Mouse (Mus musculus) forebrain, postnatal 0 days (tissue): ENCODE measurements around the gene Utrn. TPM values are rescaled to one million over a fixed set of nuclear protein-coding genes. Genes with fewer than 3 reads are reported as not detected.

Source experiments
- ATAC-seq: fragments of 200-750 bp; cut with Nextera tagmentation; 2 replicates; pipeline ENCODE4 v1.8.0; 2017; ENCODE audit warnings: mild to moderate bottlenecking, moderate library complexity
- DNase-seq: peaks from one replicate; pipeline ENCODE4 v3.0.0-alpha.2; 2015
- H3K27ac ChIP-seq: fragments of 300-500 bp; sonication (generic); 2 replicates; pipeline ENCODE4 v1.5.1; 2014; ENCODE audit warnings: low read depth, mild to moderate bottlenecking, antibody characterized with exemption, low read length, moderate library complexity, mixed read lengths
- H3K27me3 ChIP-seq: fragments of 300-500 bp; sonication (generic); 2 replicates; pipeline ENCODE4 v1.6.1; 2014; ENCODE audit warnings: mild to moderate bottlenecking, low read length, mixed read lengths; ENCODE audit not compliant: insufficient read depth
- H3K36me3 ChIP-seq: fragments of 300-500 bp; sonication (generic); 2 replicates; pipeline ENCODE4 v1.6.1; 2014; ENCODE audit warnings: mild to moderate bottlenecking, moderate library complexity; ENCODE audit not compliant: insufficient read depth
- H3K4me1 ChIP-seq: fragments of 300-500 bp; sonication (generic); 2 replicates; pipeline ENCODE4 v1.6.1; 2014; ENCODE audit warnings: antibody characterized with exemption; ENCODE audit not compliant: insufficient read depth
- H3K4me2 ChIP-seq: fragments of 300-500 bp; sonication (generic); 2 replicates; pipeline ENCODE4 v1.6.1; 2014; ENCODE audit warnings: low read depth, mild to moderate bottlenecking, moderate library complexity
- H3K4me3 ChIP-seq: fragments of 300-500 bp; sonication (generic); 2 replicates; pipeline ENCODE4 v1.5.1; 2014; ENCODE audit warnings: low read depth, low read length, mixed read lengths
- H3K9ac ChIP-seq: fragments of 300-500 bp; sonication (generic); 2 replicates; pipeline ENCODE4 v1.6.1; 2014; ENCODE audit warnings: mild to moderate bottlenecking
- H3K9me3 ChIP-seq: fragments of 300-500 bp; sonication (generic); 2 replicates; pipeline ENCODE4 v1.6.1; 2016; ENCODE audit warnings: low read length
- CTCF ChIP-seq: sonication (generic); IDR thresholded peaks from 2 replicates; pipeline ENCODE4 v1.5.1; 2016; ENCODE audit warnings: antibody characterized with exemption, control low read depth, low read depth
- WGBS: fragments of 180-500 bp; shearing (Covaris S2); extraction: QIAGEN DNeasy Blood & Tissue Kit; methylation state at CpG from one replicate; pipeline ENCODE4 v1.1.7; 2014; 5-methylcytosine and 5-hydroxymethylcytosine counted together
- polyA plus RNA-seq: library from polyadenylated mRNA; unstranded; fragments of >200 nt; fragmentation: Nextera tagmentation; extraction: Ambion mirVana; gene quantifications from 2 replicates; pipeline ENCODE4 v1.2.1, GENCODE M21; 2015
- total RNA-seq: library from RNA; depleted of rRNA; stranded (reverse); fragments of >200 nt; gene quantifications from 2 replicates; pipeline ENCODE4 v1.2.3, GENCODE M21; 2014

Utrn gene
- total and polyA plus RNA-seq, 2 experiments from 2014 or later, result 14.2 to 26.8 TPM

DNA sequence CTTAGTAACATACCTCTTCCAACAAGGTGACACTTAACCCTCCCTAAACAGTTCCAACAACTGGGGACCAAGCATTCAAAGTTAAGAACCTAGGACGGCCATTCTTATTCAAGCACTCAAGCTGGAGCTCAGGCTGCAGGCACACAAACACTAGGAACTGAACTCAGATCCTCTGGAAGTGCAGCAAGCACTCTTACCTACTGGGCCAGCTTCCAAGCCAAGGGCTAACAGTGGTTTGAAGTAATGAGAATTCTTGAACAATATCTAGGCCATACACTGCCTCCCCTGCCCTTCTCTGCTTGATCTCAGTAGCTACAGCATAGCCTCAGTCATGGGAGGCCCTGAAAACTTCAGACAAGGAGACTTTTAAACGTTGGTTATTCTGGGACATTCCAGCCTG is 18.6 kb upstream of the Utrn start:
- ATAC-seq (no peak), DNase-seq (no peak)
- Histone ChIP-seq H3K27ac (no peak overlapping the region), H3K36me3 (no peaks in the 10 kb centered on the region), H3K4me3 (no peak overlapping the region), H3K4me1 (no peaks in the 10 kb centered on the region), H3K4me2 (no peak overlapping the region), H3K9ac (no peak overlapping the region), H3K9me3 (no peaks in the 10 kb centered on the region), H3K27me3 (no peaks in the 10 kb centered on the region)
- 48% methylated on average over 2 of the region's 2 CpGs for WGBS
- no peak for TF ChIP-seq CTCF

DNA sequence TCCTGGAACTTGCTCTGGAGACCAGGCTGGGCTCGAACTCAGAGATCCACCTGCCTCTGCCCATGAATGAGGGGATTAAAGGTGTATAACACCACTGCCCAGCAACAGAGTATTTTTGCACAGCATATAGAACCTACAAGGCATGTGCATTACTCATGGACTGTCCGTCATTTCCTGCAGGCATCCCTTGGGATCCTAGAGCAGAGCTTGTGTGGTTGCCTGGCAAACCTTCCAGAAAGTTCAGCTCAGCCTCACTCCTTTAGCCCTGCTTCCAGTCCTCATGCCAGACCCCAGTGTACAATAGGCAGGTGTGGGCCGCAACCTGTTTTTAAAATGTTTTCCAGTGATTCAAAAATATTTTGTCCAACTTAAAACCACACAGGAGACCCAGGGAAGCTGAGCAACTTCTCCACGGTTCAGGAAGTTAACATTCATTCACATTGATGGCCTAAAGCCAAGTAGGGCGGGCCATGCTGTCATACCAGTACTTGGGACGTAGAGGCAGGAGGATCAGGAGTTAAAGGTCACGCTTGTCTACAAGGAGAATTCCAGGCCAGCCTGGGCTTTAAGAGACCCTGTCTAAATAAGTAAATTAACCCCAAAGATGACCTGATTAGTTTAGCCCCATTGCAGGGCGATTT is 15.3 kb upstream of the Utrn start:
- ATAC-seq, result no peak
- TF ChIP-seq CTCF, result no peak
- no peak for DNase-seq

DNA sequence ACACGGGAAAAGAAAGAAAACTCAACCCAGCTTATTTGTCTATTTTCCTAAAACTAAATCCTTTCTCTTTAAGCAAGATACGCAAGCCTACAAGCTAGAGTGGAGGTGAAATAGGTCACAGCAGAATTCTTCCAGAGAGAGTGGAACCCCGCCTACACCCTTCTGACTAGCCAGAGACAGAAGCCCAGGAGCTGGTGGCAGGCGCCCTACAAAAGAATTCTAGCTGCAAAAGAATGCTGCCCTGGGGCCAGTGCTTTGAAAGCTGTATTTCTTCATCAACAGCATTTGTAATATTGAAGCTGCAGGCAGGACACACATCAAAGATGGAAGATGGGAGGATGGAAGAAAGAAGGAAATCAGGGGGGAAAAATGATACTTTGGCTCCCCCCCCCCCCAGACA is 12.7 kb upstream of the Utrn start:
- DNase-seq (no peak), ATAC-seq (no peak)
- no peak overlapping the region for H3K27ac ChIP-seq
- no peaks in the 10 kb centered on the region for H3K36me3 ChIP-seq
- no peak for TF ChIP-seq CTCF
- no peak overlapping the region for H3K4me3 ChIP-seq
- no peak overlapping the region for H3K4me2 ChIP-seq
- H3K27me3 ChIP-seq, result no peaks in the 10 kb centered on the region
- no peak overlapping the region for H3K9ac ChIP-seq
- no peaks in the 10 kb centered on the region for H3K9me3 ChIP-seq
- 73% methylated on average over 4 of the region's 4 CpGs for WGBS
- H3K4me1 ChIP-seq, result no peaks in the 10 kb centered on the region

More for the DNA sequence above, 15.3 kb upstream of the Utrn start:
- no peak overlapping the region for H3K4me3 ChIP-seq
- no peak overlapping the region for H3K27ac ChIP-seq
- WGBS, result 67% methylated on average over 8 of the region's 8 CpGs
- no peaks in the 10 kb centered on the region for H3K36me3 ChIP-seq
- H3K27me3 ChIP-seq, result no peaks in the 10 kb centered on the region
- H3K9me3 ChIP-seq, result no peaks in the 10 kb centered on the region
- no peak overlapping the region for H3K9ac ChIP-seq
- H3K4me1 ChIP-seq, result no peaks in the 10 kb centered on the region
- H3K4me2 ChIP-seq, result no peak overlapping the region

DNA sequence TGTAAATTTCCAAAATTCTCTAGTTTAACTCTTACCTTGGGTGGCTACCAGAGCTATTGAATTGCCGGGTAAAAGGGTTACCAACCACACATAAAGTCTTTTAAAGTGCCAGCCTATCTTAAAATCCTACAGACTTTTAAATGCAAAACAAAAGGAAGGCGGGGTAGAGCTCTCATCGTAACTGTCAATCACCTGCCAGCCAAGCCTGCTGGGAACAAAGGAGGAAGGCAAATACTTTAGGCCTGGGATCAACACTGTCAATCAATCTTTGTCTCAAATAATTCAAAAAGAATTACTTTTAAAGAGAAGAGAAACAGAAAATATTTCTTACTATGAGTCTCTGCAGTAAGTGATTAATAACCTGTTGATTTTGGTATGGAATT is 10.1 kb upstream of the Utrn start:
- no peaks in the 10 kb centered on the region for H3K36me3 ChIP-seq
- no peak for DNase-seq

DNA sequence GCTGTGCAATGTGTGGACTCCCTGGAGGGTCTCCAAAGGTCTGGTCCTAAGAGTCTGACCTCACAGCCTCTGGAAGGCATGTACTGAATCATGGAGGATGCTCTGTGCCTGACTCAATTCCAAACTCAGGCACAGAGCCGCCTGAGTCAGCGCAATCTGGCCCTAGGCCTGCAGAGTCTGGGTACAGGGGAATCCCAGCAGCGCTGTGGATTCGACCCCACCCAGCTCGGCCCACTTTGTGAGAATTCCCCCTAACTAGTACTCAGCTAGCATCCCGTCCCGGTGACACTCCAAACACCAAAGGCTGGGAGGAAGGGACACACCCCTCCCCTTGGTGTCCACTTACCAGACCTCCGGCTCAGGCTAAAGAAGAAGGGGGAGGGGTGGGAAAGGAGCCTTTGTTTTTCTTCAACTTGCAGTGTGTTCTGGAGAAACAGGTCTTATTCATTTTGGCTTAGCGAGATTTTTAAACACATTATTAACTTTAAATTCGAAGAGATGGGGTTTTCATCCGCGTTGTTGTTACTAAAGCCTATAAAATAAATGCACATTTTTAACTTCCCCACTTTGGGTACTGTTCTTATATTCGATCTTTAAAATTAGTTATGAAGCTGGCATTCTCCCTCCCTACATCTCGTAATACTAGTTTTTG is 9.6 kb upstream of the Utrn start:
- DNase-seq (no peak), ATAC-seq (no peak)
- no peaks in the 10 kb centered on the region for H3K9me3 ChIP-seq
- H3K36me3 ChIP-seq, result no peaks in the 10 kb centered on the region
- no peak overlapping the region for H3K4me3 ChIP-seq
- WGBS, result 6% methylated on average over 14 of the region's 14 CpGs
- no peak overlapping the region for H3K27ac ChIP-seq
- H3K27me3 ChIP-seq, result no peaks in the 10 kb centered on the region
- no peak overlapping the region for H3K4me2 ChIP-seq
- no peak for TF ChIP-seq CTCF
- H3K4me1 ChIP-seq, result no peaks in the 10 kb centered on the region
- H3K9ac ChIP-seq, result no peak overlapping the region

More for the DNA sequence above, 10.1 kb upstream of the Utrn start:
- Histone ChIP-seq H3K4me1 (no peaks in the 10 kb centered on the region), H3K9ac (no peak overlapping the region), H3K4me2 (no peak overlapping the region), H3K27me3 (no peaks in the 10 kb centered on the region), H3K4me3 (no peak overlapping the region), H3K9me3 (no peaks in the 10 kb centered on the region), H3K27ac (no peak overlapping the region)
- ATAC-seq, result no peak; the same call in 1 of the 2 replicates
- TF ChIP-seq CTCF, result no peak
- WGBS, result 3% methylated on average over 3 of the region's 3 CpGs

DNA sequence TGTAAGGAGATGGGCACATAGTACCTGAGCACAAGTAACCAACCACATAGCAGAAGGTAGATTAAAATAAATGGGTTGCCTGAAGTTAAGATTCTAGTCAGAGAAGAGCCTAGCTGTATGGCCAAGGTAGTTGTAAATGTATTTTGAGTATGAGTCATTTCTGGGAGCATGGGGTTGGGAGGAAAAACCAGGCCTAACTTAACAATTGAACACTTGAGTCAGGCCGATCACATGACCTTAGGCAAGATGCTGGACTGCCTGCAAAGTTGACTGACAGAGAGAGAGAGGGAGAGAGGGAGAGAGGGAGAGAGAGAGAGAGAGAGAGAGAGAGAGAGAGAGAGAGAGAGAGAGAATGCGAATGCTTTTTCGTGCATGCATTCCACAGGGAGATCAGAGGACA is 7.3 kb upstream of the Utrn start:
- H3K9me3 ChIP-seq, result no peaks in the 10 kb centered on the region
- TF ChIP-seq CTCF, result no peak
- H3K4me1 ChIP-seq, result no peaks in the 10 kb centered on the region
- no peak overlapping the region for H3K4me2 ChIP-seq
- no peak overlapping the region for H3K4me3 ChIP-seq
- ATAC-seq (no peak), DNase-seq (no peak)
- H3K27ac ChIP-seq, result no peak overlapping the region
- WGBS, result 80% methylated on average over 3 of the region's 3 CpGs
- H3K27me3 ChIP-seq, result no peaks in the 10 kb centered on the region
- H3K36me3 ChIP-seq, result no peaks in the 10 kb centered on the region
- no peak overlapping the region for H3K9ac ChIP-seq

DNA sequence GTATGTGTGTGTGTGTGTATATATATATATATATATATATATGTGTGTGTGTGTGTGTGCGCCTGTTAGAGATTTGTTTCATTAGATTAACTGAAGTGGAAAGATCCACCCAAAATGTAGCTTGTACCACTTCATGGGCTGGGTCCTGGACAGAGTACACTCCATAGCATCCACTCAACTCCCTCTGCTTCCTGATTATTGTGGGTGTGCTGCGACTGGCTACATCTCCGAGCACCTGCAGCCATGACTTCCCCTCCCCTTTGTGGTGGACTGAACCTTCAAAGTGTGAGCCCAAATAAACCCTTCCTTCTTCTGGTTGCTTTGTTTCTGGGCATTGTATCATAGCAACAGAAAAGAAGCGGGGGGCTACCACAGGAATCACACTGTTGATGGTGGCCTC is 6.2 kb upstream of the Utrn start:
- TF ChIP-seq CTCF, result no peak
- no peak for ATAC-seq
- 87% methylated on average over 4 of the region's 4 CpGs for WGBS

More for the DNA sequence above, 6.2 kb upstream of the Utrn start:
- no peaks in the 10 kb centered on the region for H3K36me3 ChIP-seq
- H3K4me2 ChIP-seq, result no peak overlapping the region
- no peak overlapping the region for H3K27ac ChIP-seq
- H3K4me1 ChIP-seq, result no peaks in the 10 kb centered on the region
- no peaks in the 10 kb centered on the region for H3K27me3 ChIP-seq
- no peaks in the 10 kb centered on the region for H3K9me3 ChIP-seq
- H3K4me3 ChIP-seq, result no peak overlapping the region
- no peak for DNase-seq
- H3K9ac ChIP-seq, result no peak overlapping the region
